Mouse (Mus musculus): Measurements from ENCODE around the gene Eif2ak3.
A peak's percentile ranks its signal among the peaks of the same experiment; 100 is the strongest.
"Not testable (repeated sequence)": the region's sequence is repeated elsewhere in the genome, so short reads cannot be mapped to it uniquely, and the experiment has no call there.

Gene Eif2ak3

GRCm38 (mm10) chr6:70822386-70822910 is 21.9 kb upstream of the Eif2ak3 start:
- no peaks in the 10 kb centered on the region for H3K36me3 ChIP-seq (ENCODE audit: control insufficient read depth, insufficient read depth, low read length, poor library complexity, severe bottlenecking)
- no peak for DNase-seq (ENCODE audit: low read depth, low spot score)
- H3K27me3 ChIP-seq (ENCODE audit: control insufficient read depth, insufficient read depth, low read length, poor library complexity, severe bottlenecking): no peaks in the 10 kb centered on the region

- H3K36me3 ChIP-seq (ENCODE audit: control insufficient read depth, insufficient read depth, low read length, poor library complexity, severe bottlenecking); H3K27me3 ChIP-seq (ENCODE audit: control insufficient read depth, insufficient read depth, low read length, poor library complexity, severe bottlenecking); DNase-seq (ENCODE audit: low read depth, low spot score): not testable (repeated sequence)
These were observed 21.0 kb upstream of the Eif2ak3 start for GRCm38 (mm10) chr6:70823277-70823676.

- Histone ChIP-seq H3K27me3 (ENCODE audit: control insufficient read depth, insufficient read depth, low read length, poor library complexity, severe bottlenecking) (no peaks in the 10 kb centered on the region), H3K36me3 (ENCODE audit: control insufficient read depth, insufficient read depth, low read length, poor library complexity, severe bottlenecking) (no peaks in the 10 kb centered on the region)
- DNase-seq (ENCODE audit: low read depth, low spot score): peak; percentile 80
These were observed 20.0 kb upstream of the Eif2ak3 start for GRCm38 (mm10) chr6:70824085-70824986.

- Histone ChIP-seq H3K27me3 (ENCODE audit: control insufficient read depth, insufficient read depth, low read length, poor library complexity, severe bottlenecking) (no peaks in the 10 kb centered on the region), H3K36me3 (ENCODE audit: control insufficient read depth, insufficient read depth, low read length, poor library complexity, severe bottlenecking) (no peaks in the 10 kb centered on the region)
- DNase-seq (ENCODE audit: low read depth, low spot score): peak; percentile 76
These were observed 19.4 kb upstream of the Eif2ak3 start for GRCm38 (mm10) chr6:70824987-70825337.

- no peaks in the 10 kb centered on the region for H3K36me3 ChIP-seq (ENCODE audit: control insufficient read depth, insufficient read depth, low read length, poor library complexity, severe bottlenecking)
- no peak for DNase-seq (ENCODE audit: low read depth, low spot score)
- H3K27me3 ChIP-seq (ENCODE audit: control insufficient read depth, insufficient read depth, low read length, poor library complexity, severe bottlenecking): no peaks in the 10 kb centered on the region
These were observed 14.9 kb upstream of the Eif2ak3 start for GRCm38 (mm10) chr6:70829451-70829850.

- no peaks in the 10 kb centered on the region for H3K36me3 ChIP-seq (ENCODE audit: control insufficient read depth, insufficient read depth, low read length, poor library complexity, severe bottlenecking)
- H3K27me3 ChIP-seq (ENCODE audit: control insufficient read depth, insufficient read depth, low read length, poor library complexity, severe bottlenecking): no peaks in the 10 kb centered on the region
- DNase-seq (ENCODE audit: low read depth, low spot score): no peak
These were observed 13.8 kb upstream of the Eif2ak3 start for GRCm38 (mm10) chr6:70830552-70830951.

GRCm38 (mm10) chr6:70831179-70831839 is 13.0 kb upstream of the Eif2ak3 start:
- H3K36me3 ChIP-seq (ENCODE audit: control insufficient read depth, insufficient read depth, low read length, poor library complexity, severe bottlenecking): no peaks in the 10 kb centered on the region
- no peaks in the 10 kb centered on the region for H3K27me3 ChIP-seq (ENCODE audit: control insufficient read depth, insufficient read depth, low read length, poor library complexity, severe bottlenecking)
- DNase-seq (ENCODE audit: low read depth, low spot score): no peak

GRCm38 (mm10) chr6:70837297-70837696 is 7.0 kb upstream of the Eif2ak3 start:
- Histone ChIP-seq H3K27me3 (ENCODE audit: control insufficient read depth, insufficient read depth, low read length, poor library complexity, severe bottlenecking) (no peaks in the 10 kb centered on the region), H3K36me3 (ENCODE audit: control insufficient read depth, insufficient read depth, low read length, poor library complexity, severe bottlenecking) (no peaks in the 10 kb centered on the region)
- peak; percentile 64 for DNase-seq (ENCODE audit: low read depth, low spot score)

- Histone ChIP-seq H3K27me3 (ENCODE audit: control insufficient read depth, insufficient read depth, low read length, poor library complexity, severe bottlenecking) (no peaks in the 10 kb centered on the region), H3K36me3 (ENCODE audit: control insufficient read depth, insufficient read depth, low read length, poor library complexity, severe bottlenecking) (no peaks in the 10 kb centered on the region)
- DNase-seq (ENCODE audit: low read depth, low spot score): no peak
These were observed 5.8 kb upstream of the Eif2ak3 start for GRCm38 (mm10) chr6:70838532-70838931.

- H3K27me3 ChIP-seq (ENCODE audit: control insufficient read depth, insufficient read depth, low read length, poor library complexity, severe bottlenecking): no peaks in the 10 kb centered on the region
- H3K36me3 ChIP-seq (ENCODE audit: control insufficient read depth, insufficient read depth, low read length, poor library complexity, severe bottlenecking): no peaks in the 10 kb centered on the region
- no peak for DNase-seq (ENCODE audit: low read depth, low spot score)
These were observed 4.0 kb upstream of the Eif2ak3 start for GRCm38 (mm10) chr6:70840281-70840680.

GRCm38 (mm10) chr6:70842991-70843390 is 1.3 kb upstream of the Eif2ak3 start:
- H3K36me3 ChIP-seq (ENCODE audit: control insufficient read depth, insufficient read depth, low read length, poor library complexity, severe bottlenecking): no peaks in the 10 kb centered on the region
- no peaks in the 10 kb centered on the region for H3K27me3 ChIP-seq (ENCODE audit: control insufficient read depth, insufficient read depth, low read length, poor library complexity, severe bottlenecking)
- no peak for DNase-seq (ENCODE audit: low read depth, low spot score)

- peak; percentile 70 for DNase-seq (ENCODE audit: low read depth, low spot score)
- Histone ChIP-seq H3K36me3 (ENCODE audit: control insufficient read depth, insufficient read depth, low read length, poor library complexity, severe bottlenecking) (no peaks in the 10 kb centered on the region), H3K27me3 (ENCODE audit: control insufficient read depth, insufficient read depth, low read length, poor library complexity, severe bottlenecking) (no peaks in the 10 kb centered on the region)
These were observed 756 bp downstream of the Eif2ak3 start for GRCm38 (mm10) chr6:70844896-70845646.

GRCm38 (mm10) chr6:70847386-70847785 is 3.1 kb downstream of the Eif2ak3 start:
- Histone ChIP-seq H3K36me3 (ENCODE audit: control insufficient read depth, insufficient read depth, low read length, poor library complexity, severe bottlenecking) (no peaks in the 10 kb centered on the region), H3K27me3 (ENCODE audit: control insufficient read depth, insufficient read depth, low read length, poor library complexity, severe bottlenecking) (no peaks in the 10 kb centered on the region)
- peak; percentile 33 for DNase-seq (ENCODE audit: low read depth, low spot score)

GRCm38 (mm10) chr6:70853371-70853770 is 9.1 kb downstream of the Eif2ak3 start:
- Histone ChIP-seq H3K36me3 (ENCODE audit: control insufficient read depth, insufficient read depth, low read length, poor library complexity, severe bottlenecking) (no peaks in the 10 kb centered on the region), H3K27me3 (ENCODE audit: control insufficient read depth, insufficient read depth, low read length, poor library complexity, severe bottlenecking) (no peaks in the 10 kb centered on the region)
- no peak for DNase-seq (ENCODE audit: low read depth, low spot score)

Data from splenic B cell, adult 2 months (primary cell).